Comparison of ENCODE assay signal across 7 mouse cellular contexts in genomic region chr7:90016459-90016858, GRCm38 (mm10). TPM values are rescaled to one million over a fixed set of nuclear protein-coding genes. Genes with fewer than 3 reads are reported as not detected.
A peak's percentile ranks its signal among the peaks of the same experiment; 100 is the strongest.
DNase-seq lines count a peak whose midpoint lies in the region; ATAC-seq and TF ChIP-seq lines count a peak whose summit lies in the region.

No protein-coding gene starts in this region.

- peak; percentile 50 for DNase-seq in layer of hippocampus, adult 9-10 months (ENCODE audit: low spot score)
- no peak for DNase-seq in layer of hippocampus, adult 8-10 months (ENCODE audit: low spot score in 2 of 2)
- DNase-seq in MEL (ENCODE audit: low read depth, low spot score): peak; percentile 32
- DNase-seq in embryonic facial prominence, embryonic 14.5 days (ENCODE audit: low spot score): peak; percentile 59
- peak; percentile 83 for DNase-seq in lung, postnatal 0 days (ENCODE audit: low spot score)
- DNase-seq in adrenal gland, postnatal 25 days: no peak

- no peaks in the 10 kb centered on the region for H3K4me1 ChIP-seq in MEL (ENCODE audit: control insufficient read depth in 1 of 2, insufficient read depth in 2 of 2, low read length in 2 of 2)
- no peaks in the 10 kb centered on the region for H3K4me1 ChIP-seq in embryonic facial prominence, embryonic 14.5 days (ENCODE audit: control insufficient read depth, insufficient read depth, low read length)
- peaks cover 3% of the 10 kb centered on the region; the same call in 1 of the 2 replicates for H3K4me1 ChIP-seq in lung, postnatal 0 days (ENCODE audit: insufficient read depth, low read depth, low read length)
- H3K4me1 ChIP-seq in hindbrain, embryonic 13.5 days (replicated peaks): 0 out of 2 replicates have a peak, but pooled peaks cover 4% of the 10 kb centered on the region

- TF ChIP-seq RAD21 in MEL (IDR thresholded peaks at IDR 0.05; ENCODE audit: low read depth, low read length): peak; percentile 71

- ATAC-seq in embryonic facial prominence, embryonic 14.5 days (ENCODE audit: low read depth): no peak
- ATAC-seq in lung, postnatal 0 days: peak; percentile 59
- ATAC-seq in hindbrain, embryonic 13.5 days (ENCODE audit: low FRiP score): no peak

- TF ChIP-seq POLR2A in MEL (IDR thresholded peaks at IDR 0.05; ENCODE audit: control insufficient read depth in 1 of 2, insufficient read depth in 1 of 2, low read depth in 1 of 2, low read length in 2 of 2, poor library complexity in 1 of 2): no peak

- H3K9ac ChIP-seq in MEL (ENCODE audit: control insufficient read depth, low read depth, low read length, poor library complexity, severe bottlenecking): no peak overlapping the region
- H3K9ac ChIP-seq in embryonic facial prominence, embryonic 14.5 days (ENCODE audit: low read depth, low read length): no peak overlapping the region
- H3K9ac ChIP-seq in lung, postnatal 0 days (replicated peaks; ENCODE audit: low read depth): no peak overlapping the region
- H3K9ac ChIP-seq in hindbrain, embryonic 13.5 days: no peak overlapping the region

- TF ChIP-seq EP300 in MEL (IDR thresholded peaks at IDR 0.05; ENCODE audit: low read depth in 1 of 2, low read length in 2 of 2): no peak
- no peak for TF ChIP-seq EP300 in lung, postnatal 0 days (IDR thresholded peaks at IDR 0.05)

- no peaks in the 10 kb centered on the region; a peak in 1 of 4 replicates for H3K27me3 ChIP-seq in MEL (ENCODE audit: control insufficient read depth in 1 of 2, insufficient read depth in 2 of 2, low read length in 2 of 2)
- no peaks in the 10 kb centered on the region for H3K27me3 ChIP-seq in embryonic facial prominence, embryonic 14.5 days (replicated peaks; ENCODE audit: control insufficient read depth, insufficient read depth, low read length)
- H3K27me3 ChIP-seq in lung, postnatal 0 days (replicated peaks; ENCODE audit: insufficient read depth, low read length): no peaks in the 10 kb centered on the region
- H3K27me3 ChIP-seq in hindbrain, embryonic 13.5 days: no peaks in the 10 kb centered on the region

- no peak overlapping the region for H3K4me2 ChIP-seq in embryonic facial prominence, embryonic 14.5 days (ENCODE audit: low read depth, low read length)
- H3K4me2 ChIP-seq in lung, postnatal 0 days (replicated peaks; ENCODE audit: low read depth, low read length): no peak overlapping the region
- H3K4me2 ChIP-seq in hindbrain, embryonic 13.5 days: no peak overlapping the region

- H3K9me3 ChIP-seq in MEL (replicated peaks; ENCODE audit: insufficient read depth, low read length): no peaks in the 10 kb centered on the region
- no peaks in the 10 kb centered on the region for H3K9me3 ChIP-seq in embryonic facial prominence, embryonic 14.5 days (ENCODE audit: control insufficient read depth, low read length)
- no peaks in the 10 kb centered on the region for H3K9me3 ChIP-seq in lung, postnatal 0 days (ENCODE audit: low read length)
- H3K9me3 ChIP-seq in hindbrain, embryonic 13.5 days: no peaks in the 10 kb centered on the region

- WGBS in embryonic facial prominence, embryonic 14.5 days: 66% methylated on average over 4 of the region's 4 CpGs
- 50% methylated on average over 4 of the region's 4 CpGs for WGBS in lung, postnatal 0 days
- 82% methylated on average over 4 of the region's 4 CpGs for WGBS in hindbrain, embryonic 13.5 days

- no peaks in the 10 kb centered on the region for H3K79me2 ChIP-seq in MEL (ENCODE audit: control insufficient read depth, insufficient read depth, low read length, poor library complexity)

- peak in 1 of 3 experiments; percentile 55; a peak in 2 of 6 replicates for TF ChIP-seq CTCF in MEL (IDR thresholded peaks at IDR 0.05 in 2 of 3, conservative IDR thresholded peaks at IDR 0.05 in 1 of 3; ENCODE audit: control insufficient read depth in 1 of 3, insufficient read depth in 1 of 3, low read depth in 2 of 3, low read length in 3 of 3, poor library complexity in 1 of 3, severe bottlenecking in 1 of 3)
- peak; percentile 67 for TF ChIP-seq CTCF in lung, postnatal 0 days (IDR thresholded peaks at IDR 0.05)

- no peaks in the 10 kb centered on the region for H3K36me3 ChIP-seq in MEL (ENCODE audit: control insufficient read depth in 1 of 2, insufficient read depth in 2 of 2, low read length in 2 of 2)
- H3K36me3 ChIP-seq in embryonic facial prominence, embryonic 14.5 days (ENCODE audit: control insufficient read depth, insufficient read depth, low read length): no peaks in the 10 kb centered on the region
- no peaks in the 10 kb centered on the region for H3K36me3 ChIP-seq in lung, postnatal 0 days (ENCODE audit: insufficient read depth, low read length)
- H3K36me3 ChIP-seq in hindbrain, embryonic 13.5 days: no peaks in the 10 kb centered on the region

- no peak overlapping the region for H3K4me3 ChIP-seq in MEL (ENCODE audit: control insufficient read depth in 1 of 2, insufficient read depth in 1 of 2, low read depth in 2 of 2, low read length in 2 of 2)
- H3K4me3 ChIP-seq in embryonic facial prominence, embryonic 14.5 days (ENCODE audit: low read depth, low read length): no peak overlapping the region
- no peak overlapping the region for H3K4me3 ChIP-seq in lung, postnatal 0 days (ENCODE audit: low read depth, low read length)
- H3K4me3 ChIP-seq in hindbrain, embryonic 13.5 days: no peak overlapping the region

- no peak overlapping the region for H3K27ac ChIP-seq in MEL (ENCODE audit: control insufficient read depth, low read depth, low read length)
- H3K27ac ChIP-seq in embryonic facial prominence, embryonic 14.5 days (replicated peaks; ENCODE audit: low read depth, low read length): no peak overlapping the region
- H3K27ac ChIP-seq in lung, postnatal 0 days (ENCODE audit: low read length): 0 out of 2 replicates have a peak overlapping the region, but pooled peaks have one; percentile 21
- H3K27ac ChIP-seq in hindbrain, embryonic 13.5 days: no peak overlapping the region

TF ChIP-seq in MEL, 35 proteins besides CTCF, POLR2A, EP300 and RAD21:
- TF ChIP-seq SMC3 (IDR thresholded peaks at IDR 0.05; ENCODE audit: low read depth, low read length) (peak; percentile 65), USF2 (IDR thresholded peaks at IDR 0.05; ENCODE audit: borderline replicate concordance in 1 of 2, insufficient read depth in 1 of 2, low read depth in 1 of 2, low read length in 2 of 2) (no peak), ZC3H11A (IDR thresholded peaks at IDR 0.05; ENCODE audit: low read depth, low read length) (peak; percentile 66)

RNA-seq across cellular contexts. Expression of gene Eed, which starts 35.7 kb away (rescaled TPM):
- total RNA-seq in layer of hippocampus, adult 8-10 months (2022): 10 to 100 TPM; 28.4 to 37.7 (median 34.0) TPM
- 94.3 and 98.1 TPM in 2 replicates for total RNA-seq in MEL (2012; rRNA removed)
- 100 to 1,000 TPM; 166 to 668 TPM for polyA plus RNA-seq in MEL (2012; ENCODE audit: insufficient read depth in 1 of 2, insufficient read length in 2 of 2, low read depth in 1 of 2, low replicate concordance in 2 of 2, missing spikeins in 1 of 2)
- polyA plus RNA-seq in embryonic facial prominence, embryonic 14.5 days (2014; fragmentation: Nextera tagmentation; extraction: Ambion mirVana): 62.8 and 64.7 TPM in 2 replicates
- polyA plus RNA-seq in lung, postnatal 0 days (2015; fragmentation: Nextera tagmentation; extraction: Ambion mirVana): 35.6 and 36.1 TPM in 2 replicates
- 61.3 and 63.6 TPM in 2 replicates for total RNA-seq in adrenal gland, postnatal 25 days (2021)
- polyA plus RNA-seq in hindbrain, embryonic 13.5 days (2015; fragmentation: Nextera tagmentation; extraction: Ambion mirVana): 34.6 and 35.5 TPM in 2 replicates

Comparison
In these comparisons a context has a peak if more than half of its experiments do, and no peak if none do; other contexts are left out.
1. DNase-seq: peak in layer of hippocampus, adult 9-10 months (single experiment), MEL (single experiment), embryonic facial prominence, embryonic 14.5 days (single experiment) and lung, postnatal 0 days (single experiment); none in layer of hippocampus, adult 8-10 months (0 of 2) and adrenal gland, postnatal 25 days (single experiment).